Mouse (Mus musculus): ENCODE results near the gene Smg6. TPM values are rescaled to one million over a fixed set of nuclear protein-coding genes. Genes with fewer than 3 reads are reported as not detected.

Gene Smg6
- polyA plus RNA-seq, 1 experiment from 2014 or later, result 16.0 TPM

DNA sequence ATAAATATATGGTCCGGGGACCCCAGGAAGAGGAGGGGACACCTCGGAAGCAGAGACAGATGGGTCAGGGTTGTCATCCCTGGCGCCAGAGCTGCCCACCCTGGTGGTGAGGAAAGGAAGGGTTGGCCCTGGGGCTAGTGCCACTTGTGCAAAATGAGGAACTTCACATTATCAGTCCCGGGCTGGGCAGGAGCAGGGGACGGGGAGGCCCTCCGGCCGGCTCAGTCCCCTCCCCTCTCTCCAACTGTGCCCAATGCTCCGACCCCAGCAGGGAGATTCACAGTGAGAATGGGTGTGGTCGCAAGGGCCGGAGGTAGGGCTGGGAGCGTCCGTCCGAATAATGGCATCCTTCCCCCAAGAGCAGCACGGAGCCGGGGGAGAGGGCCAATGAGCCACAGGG, 239.1 kb downstream of the Smg6 start:
- Histone ChIP-seq H3K4me1 (ENCODE audit: control insufficient read depth, insufficient read depth, low read length) (peaks cover 24% of the 10 kb centered on the region), H3K9ac (ENCODE audit: low read length) (no peak overlapping the region), H3K27me3 (ENCODE audit: control insufficient read depth, insufficient read depth, low read length) (peaks cover 62% of the 10 kb centered on the region), H3K36me3 (ENCODE audit: control insufficient read depth, insufficient read depth, low read length) (no peaks in the 10 kb centered on the region; the same call in 1 of the 2 replicates), H3K4me2 (no peak overlapping the region), H3K4me3 (ENCODE audit: low read depth, low read length) (no peak overlapping the region), H3K9me3 (ENCODE audit: control insufficient read depth, low read length) (no peaks in the 10 kb centered on the region), H3K27ac (ENCODE audit: low read depth, low read length) (no peak overlapping the region)
- peak; percentile 84 for DNase-seq (ENCODE audit: low spot score, missing footprints)
- no peak for ATAC-seq (ENCODE audit: low FRiP score)
- WGBS, result 14% methylated on average over 15 of the region's 15 CpGs

DNA sequence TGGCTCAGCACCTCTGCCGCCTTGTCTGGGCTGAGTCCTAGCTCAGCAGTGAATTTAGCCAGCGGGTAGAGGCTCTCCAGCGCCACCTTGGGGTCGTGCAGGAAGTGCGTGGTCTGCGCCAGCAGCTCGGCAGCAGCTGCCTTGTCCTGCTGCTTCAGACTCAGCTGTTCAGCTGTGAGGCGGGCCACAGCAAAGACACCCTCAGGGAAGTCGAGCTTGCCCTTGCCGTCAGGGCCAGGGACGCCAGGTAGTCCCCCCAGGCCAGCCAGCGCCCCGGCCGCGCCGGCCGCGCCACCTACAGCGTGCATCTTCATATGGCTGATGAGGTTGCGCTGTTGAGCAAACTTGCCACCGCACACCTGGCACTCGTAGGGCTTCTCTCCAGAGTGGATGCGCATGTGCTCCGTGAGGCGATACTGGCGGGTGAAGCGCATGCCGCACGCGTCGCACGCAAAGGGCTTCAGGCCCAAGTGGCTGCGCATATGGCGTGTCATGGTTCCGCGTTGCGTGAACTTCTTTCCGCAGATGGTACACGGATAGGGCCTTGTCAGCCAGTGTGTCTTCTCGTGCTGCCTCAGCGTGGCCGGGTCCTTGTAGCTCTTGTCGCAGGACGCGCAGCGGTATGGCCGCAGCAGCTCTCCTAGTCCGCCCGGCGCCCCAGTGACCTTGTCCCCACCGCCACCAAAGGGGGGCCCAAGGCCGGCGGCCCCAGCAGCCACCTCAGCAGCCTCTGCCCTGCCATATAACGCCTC, 240.0 kb downstream of the Smg6 start:
- WGBS, result 3% methylated on average over 54 of the region's 54 CpGs
- ATAC-seq (ENCODE audit: low FRiP score), result no peak
- Histone ChIP-seq H3K4me3 (ENCODE audit: low read depth, low read length) (peak overlapping the region; percentile 3; the same call in 1 of the 2 replicates), H3K36me3 (ENCODE audit: control insufficient read depth, insufficient read depth, low read length) (no peaks in the 10 kb centered on the region), H3K27ac (ENCODE audit: low read depth, low read length) (no peak overlapping the region), H3K4me2 (no peak overlapping the region), H3K27me3 (ENCODE audit: control insufficient read depth, insufficient read depth, low read length) (peaks cover 71% of the 10 kb centered on the region), H3K4me1 (ENCODE audit: control insufficient read depth, insufficient read depth, low read length) (peaks cover 32% of the 10 kb centered on the region), H3K9me3 (ENCODE audit: control insufficient read depth, low read length) (no peaks in the 10 kb centered on the region), H3K9ac (ENCODE audit: low read length) (no peak overlapping the region)
- DNase-seq (ENCODE audit: low spot score, missing footprints), result peak; percentile 91

DNA sequence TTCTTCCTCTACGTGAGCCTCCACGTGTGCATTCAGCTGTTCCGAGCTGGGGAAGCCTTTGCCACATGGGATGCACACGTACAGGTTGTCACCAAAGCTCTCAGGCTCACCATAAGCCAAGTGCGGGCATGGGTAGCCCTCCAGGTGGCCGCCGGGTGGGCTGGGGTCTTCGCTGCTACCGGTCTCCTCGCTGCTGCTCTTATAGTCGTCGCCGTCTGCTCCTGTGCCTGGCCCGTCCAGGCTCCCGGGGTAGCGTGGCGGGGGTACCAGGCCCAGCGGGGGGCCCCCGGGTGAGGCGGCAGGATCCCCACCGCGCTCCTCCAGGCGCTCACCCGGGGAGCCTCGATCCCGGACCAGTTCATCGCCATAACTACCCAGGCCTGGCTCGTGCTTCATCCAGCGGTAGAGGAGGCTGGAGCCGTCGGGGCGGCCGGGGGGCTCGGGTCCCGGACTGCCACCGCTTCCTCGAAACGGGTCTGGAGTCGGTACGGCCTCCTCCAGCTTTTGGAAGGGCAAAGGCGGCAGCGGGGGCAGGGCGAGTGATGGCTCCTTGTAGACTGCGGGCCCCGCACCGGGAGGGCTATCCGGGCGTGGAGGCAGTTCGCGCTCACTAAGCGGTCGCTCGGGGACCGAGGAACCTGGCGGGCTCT, 240.7 kb downstream of the Smg6 start:
- Histone ChIP-seq H3K4me2 (peak overlapping the region; percentile 24), H3K9me3 (ENCODE audit: control insufficient read depth, low read length) (no peaks in the 10 kb centered on the region), H3K4me3 (ENCODE audit: low read depth, low read length) (peak overlapping the region; percentile 15), H3K27me3 (ENCODE audit: control insufficient read depth, insufficient read depth, low read length) (peaks cover 78% of the 10 kb centered on the region), H3K4me1 (ENCODE audit: control insufficient read depth, insufficient read depth, low read length) (peaks cover 32% of the 10 kb centered on the region), H3K36me3 (ENCODE audit: control insufficient read depth, insufficient read depth, low read length) (no peaks in the 10 kb centered on the region), H3K9ac (ENCODE audit: low read length) (no peak overlapping the region), H3K27ac (ENCODE audit: low read depth, low read length) (no peak overlapping the region)
- WGBS, result 2% methylated on average over 55 of the region's 55 CpGs
- ATAC-seq (ENCODE audit: low FRiP score) (no peak), DNase-seq (ENCODE audit: low spot score, missing footprints) (no peak)

DNA sequence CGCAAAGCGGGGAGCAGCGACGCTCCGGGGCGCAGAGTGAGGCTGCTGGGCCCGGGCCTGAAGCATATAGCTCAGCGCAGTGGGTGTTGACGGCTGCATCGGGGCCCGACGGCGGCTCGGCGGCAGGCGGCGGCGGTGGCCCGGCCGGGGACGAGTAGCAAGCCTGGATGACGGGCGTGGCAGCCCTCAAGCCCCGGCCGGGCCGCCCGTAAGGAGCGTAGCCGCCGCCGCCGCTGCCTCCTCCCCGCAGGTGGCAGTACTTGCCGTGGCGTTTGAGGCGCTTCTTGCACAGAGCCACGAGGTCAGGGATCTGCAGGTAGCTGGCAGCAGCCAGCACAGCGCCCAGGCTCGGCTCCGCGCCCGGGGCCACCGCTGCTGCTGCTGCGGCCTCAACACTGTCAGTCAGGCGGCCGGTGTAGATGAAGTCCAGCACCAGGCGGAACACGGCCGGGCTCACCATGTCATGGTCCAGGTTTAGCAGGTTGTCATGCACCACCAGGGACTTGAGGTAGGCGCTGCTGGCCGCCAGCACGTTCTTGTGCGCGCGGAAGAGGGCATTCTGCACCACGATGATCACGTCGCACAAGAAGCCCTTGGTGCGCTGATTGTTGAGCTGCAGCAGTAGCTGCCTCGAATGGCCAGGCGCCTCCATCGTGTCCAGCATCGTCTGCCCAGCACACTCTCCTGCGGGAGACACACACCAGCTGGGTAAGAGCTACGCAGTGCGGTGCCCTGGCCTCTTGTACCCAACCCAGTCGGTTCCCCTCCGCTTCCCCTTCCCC, 241.4 kb downstream of the Smg6 start:
- H3K9ac ChIP-seq (ENCODE audit: low read length), result no peak overlapping the region
- H3K4me3 ChIP-seq (ENCODE audit: low read depth, low read length), result peak overlapping the region; percentile 15
- ATAC-seq (ENCODE audit: low FRiP score) (no peak), DNase-seq (ENCODE audit: low spot score, missing footprints) (peak; percentile 93)
- peak overlapping the region; percentile 24 for H3K4me2 ChIP-seq
- H3K36me3 ChIP-seq (ENCODE audit: control insufficient read depth, insufficient read depth, low read length), result no peaks in the 10 kb centered on the region
- H3K4me1 ChIP-seq (ENCODE audit: control insufficient read depth, insufficient read depth, low read length), result peaks cover 35% of the 10 kb centered on the region
- H3K9me3 ChIP-seq (ENCODE audit: control insufficient read depth, low read length), result no peaks in the 10 kb centered on the region
- 1% methylated on average over 64 of the region's 68 CpGs for WGBS
- H3K27ac ChIP-seq (ENCODE audit: low read depth, low read length), result no peak overlapping the region
- peaks cover 85% of the 10 kb centered on the region for H3K27me3 ChIP-seq (ENCODE audit: control insufficient read depth, insufficient read depth, low read length)

DNA sequence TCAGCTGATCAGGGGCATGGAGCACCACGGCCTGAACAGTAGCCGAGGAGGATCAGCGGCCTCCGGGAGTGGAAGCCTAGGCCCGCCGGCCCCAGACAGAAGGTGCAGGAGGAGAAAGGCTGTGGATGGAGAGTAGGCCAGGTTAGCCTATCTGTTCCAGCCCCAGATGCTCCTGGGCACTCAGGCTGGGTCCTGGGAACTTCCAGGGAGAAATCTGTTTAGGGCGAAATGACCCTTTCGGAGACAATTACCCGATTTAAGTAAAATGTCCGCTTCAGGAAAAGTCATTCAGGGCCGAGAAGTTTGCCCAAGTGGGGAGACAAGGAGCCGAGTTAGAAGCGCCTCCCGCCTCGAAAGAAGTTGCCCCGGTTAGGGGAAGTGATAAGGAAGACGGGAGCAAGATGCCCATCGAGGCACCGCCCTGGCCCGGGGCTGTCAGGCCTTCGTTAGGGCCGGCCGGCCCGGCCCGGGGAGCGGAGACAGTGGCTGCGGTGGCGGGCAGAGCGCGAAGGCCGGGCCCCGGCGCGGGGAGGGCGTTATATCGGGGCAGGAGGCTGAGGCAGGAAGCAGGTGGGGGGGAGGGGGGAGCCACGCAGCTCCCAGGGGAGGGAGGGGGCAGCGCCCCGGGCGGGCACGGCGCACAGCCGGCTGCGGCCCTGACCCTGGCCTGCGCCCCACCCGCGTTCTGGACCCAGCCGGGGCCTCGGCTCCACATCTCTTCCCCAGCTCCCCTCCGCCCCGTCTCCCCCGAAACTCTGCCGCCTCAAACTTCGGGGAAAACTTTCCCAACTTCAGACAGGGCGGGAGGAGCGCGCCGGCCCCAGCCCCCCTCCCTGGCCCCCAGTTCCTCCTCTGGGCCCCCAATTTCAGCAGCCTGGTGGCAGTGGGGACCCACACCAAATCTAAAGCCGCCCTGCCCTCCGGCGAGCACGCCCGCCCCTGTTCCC, 242.3 kb downstream of the Smg6 start:
- WGBS, result 3% methylated on average over 52 of the region's 63 CpGs
- peaks cover 94% of the 10 kb centered on the region for H3K27me3 ChIP-seq (ENCODE audit: control insufficient read depth, insufficient read depth, low read length)
- no peaks in the 10 kb centered on the region for H3K9me3 ChIP-seq (ENCODE audit: control insufficient read depth, low read length)
- H3K27ac ChIP-seq (ENCODE audit: low read depth, low read length), result no peak overlapping the region
- peak overlapping the region; percentile 41 for H3K4me3 ChIP-seq (ENCODE audit: low read depth, low read length)
- no peaks in the 10 kb centered on the region for H3K36me3 ChIP-seq (ENCODE audit: control insufficient read depth, insufficient read depth, low read length)
- peak overlapping the region; percentile 70 for H3K4me2 ChIP-seq
- H3K9ac ChIP-seq (ENCODE audit: low read length), result no peak overlapping the region; the same call in 1 of the 2 replicates
- ATAC-seq (ENCODE audit: low FRiP score) (no peak), DNase-seq (ENCODE audit: low spot score, missing footprints) (peak; percentile 95)
- H3K4me1 ChIP-seq (ENCODE audit: control insufficient read depth, insufficient read depth, low read length), result peaks cover 44% of the 10 kb centered on the region

DNA sequence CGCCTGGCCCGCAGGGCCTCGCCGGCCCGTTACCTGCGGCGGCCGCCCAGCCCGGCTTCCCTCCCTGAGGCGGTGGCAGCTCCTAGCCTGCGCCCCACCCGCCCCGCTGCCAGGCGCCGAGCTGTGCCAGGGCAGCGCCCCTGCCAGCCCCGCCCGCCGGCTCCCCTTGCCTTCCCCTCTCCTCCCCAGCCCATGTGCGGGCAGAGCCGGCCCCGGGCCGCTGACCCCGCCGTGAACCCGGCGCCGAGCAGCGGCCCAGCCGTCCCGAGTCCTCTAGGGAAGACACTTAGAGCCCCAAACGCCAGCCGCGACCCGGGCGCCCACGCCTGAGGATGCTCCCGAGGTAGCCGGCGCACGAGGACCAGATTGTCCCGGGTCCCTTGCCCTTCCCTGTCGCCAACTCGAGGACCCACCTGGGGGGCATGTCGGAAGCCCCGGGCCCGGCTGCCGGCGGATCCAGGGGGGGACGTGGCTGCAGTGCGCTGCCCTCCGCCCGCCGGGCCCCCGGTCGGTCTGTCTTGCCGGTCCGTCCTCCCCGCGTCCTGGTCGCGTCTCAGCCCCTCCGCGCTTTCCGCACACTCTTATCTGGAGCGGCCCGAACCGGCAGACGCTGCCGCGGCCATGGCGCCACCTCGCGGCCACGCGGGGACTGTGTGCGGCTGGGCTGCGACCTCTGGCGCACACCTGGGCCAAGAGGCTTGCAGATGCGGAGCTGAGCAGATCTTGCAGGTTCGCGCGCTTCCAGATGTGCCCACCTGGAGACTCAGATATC, 243.2 kb downstream of the Smg6 start:
- H3K36me3 ChIP-seq (ENCODE audit: control insufficient read depth, insufficient read depth, low read length), result no peaks in the 10 kb centered on the region
- peaks cover 46% of the 10 kb centered on the region for H3K4me1 ChIP-seq (ENCODE audit: control insufficient read depth, insufficient read depth, low read length)
- H3K9ac ChIP-seq (ENCODE audit: low read length), result peak overlapping the region; percentile 38; the same call in 1 of the 2 replicates
- peak overlapping the region; percentile 70 for H3K4me2 ChIP-seq
- H3K4me3 ChIP-seq (ENCODE audit: low read depth, low read length), result peak overlapping the region; percentile 41
- no peak overlapping the region for H3K27ac ChIP-seq (ENCODE audit: low read depth, low read length)
- DNase-seq (ENCODE audit: low spot score, missing footprints) (peak; percentile 98), ATAC-seq (ENCODE audit: low FRiP score) (no peak)
- peaks cover 95% of the 10 kb centered on the region for H3K27me3 ChIP-seq (ENCODE audit: control insufficient read depth, insufficient read depth, low read length)
- WGBS, result under 1% methylated on average over 81 of the region's 83 CpGs
- H3K9me3 ChIP-seq (ENCODE audit: control insufficient read depth, low read length), result no peaks in the 10 kb centered on the region

DNA sequence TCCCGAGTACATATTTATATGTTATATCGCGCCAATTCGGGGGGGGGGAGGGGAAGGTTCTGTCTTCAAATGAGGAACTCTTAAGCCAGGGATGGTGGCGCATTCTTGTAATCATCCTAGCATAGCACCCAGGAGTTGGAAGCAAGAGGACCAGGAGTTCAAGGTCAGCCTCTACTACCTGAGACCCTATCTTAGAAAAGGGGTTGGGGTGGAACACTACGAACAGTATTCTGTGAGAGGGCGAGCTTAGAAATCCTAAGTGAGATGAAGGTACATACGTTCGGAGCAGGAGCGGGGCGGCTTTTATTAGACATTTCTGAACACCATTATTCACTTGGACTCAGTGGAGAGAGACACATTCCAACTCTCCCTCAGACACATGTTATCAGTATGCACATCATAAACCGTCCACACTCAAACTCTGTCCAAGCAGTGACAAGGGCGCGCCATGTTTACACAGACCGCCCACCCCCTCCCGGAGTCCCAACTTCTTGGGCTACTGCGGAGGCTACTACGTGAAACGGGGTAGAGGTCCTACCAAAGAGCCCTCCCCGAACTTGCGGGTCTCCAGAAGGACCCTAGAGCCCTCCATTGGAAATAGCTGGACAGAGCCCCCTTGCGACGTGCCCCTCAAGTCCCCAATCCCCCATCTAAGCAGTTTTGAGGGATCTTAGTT, 243.9 kb downstream of the Smg6 start, which contains the start of gene Hic1:
Hic1 (minus strand) TSS at position 115 of the 676 bp plus-strand sequence.
- H3K27me3 ChIP-seq (ENCODE audit: control insufficient read depth, insufficient read depth, low read length), result peaks cover 87% of the 10 kb centered on the region
- H3K4me3 ChIP-seq (ENCODE audit: low read depth, low read length), result peak within 1 kb of the TSS; percentile 41
- H3K27ac ChIP-seq (ENCODE audit: low read depth, low read length), result no peak within 1 kb of the TSS
- DNase-seq (ENCODE audit: low spot score, missing footprints), result peak; percentile 91
- peaks cover 50% of the 10 kb centered on the region for H3K4me1 ChIP-seq (ENCODE audit: control insufficient read depth, insufficient read depth, low read length)
- 7% methylated on average over 23 of the region's 23 CpGs for WGBS
- no peaks in the 10 kb centered on the region for H3K36me3 ChIP-seq (ENCODE audit: control insufficient read depth, insufficient read depth, low read length)
- H3K9ac ChIP-seq (ENCODE audit: low read length), result peak within 1 kb of the TSS; percentile 38; the same call in 1 of the 2 replicates
- no peaks in the 10 kb centered on the region for H3K9me3 ChIP-seq (ENCODE audit: control insufficient read depth, low read length)
- no peak for ATAC-seq (ENCODE audit: low FRiP score)
- peak within 1 kb of the TSS; percentile 70 for H3K4me2 ChIP-seq
